ENCODE assay signal across 26 mouse cellular contexts in genomic region chr5:113751521-113752157, GRCm38 (mm10). TPM values are rescaled to one million over a fixed set of nuclear protein-coding genes. Genes with fewer than 3 reads are reported as not detected.
"Had no signal": no experiment of that assay in that cellular context is flagged by ENCODE, and none has a peak within 500 bp of the region (broad histone marks: within the 10 kb centered on the region; RNA-seq: fewer than 3 reads in every experiment).

No protein-coding gene starts in this region.

- H3K9me3 ChIP-seq: limb, embryonic 10.5 days; limb, embryonic 13.5 days; liver, embryonic 13.5 days had no signal

- H3K4me1 ChIP-seq: limb, embryonic 10.5 days; limb, embryonic 13.5 days; liver, embryonic 13.5 days had no signal

- H3K27me3 ChIP-seq: limb, embryonic 13.5 days; liver, embryonic 13.5 days had no signal

- H3K4me3 ChIP-seq: layer of hippocampus, adult 2 months; limb, embryonic 10.5 days; limb, embryonic 13.5 days; liver, embryonic 13.5 days had no signal

- DNase-seq: kidney, postnatal 14 days; layer of hippocampus, adult 9-11 months; liver; liver, embryonic 13.5 days; lung, adult 2 months; lung, postnatal 14 days; lung, postnatal 4 days; midbrain, embryonic 14.5 days; right cerebral cortex, adult 18-20 months; right cerebral cortex, postnatal 14 days; right cerebral cortex, postnatal 4 days; thymus, adult 2 months; thymus, postnatal 14 days; thymus, postnatal 4 days had no signal

- H3K9ac ChIP-seq: limb, embryonic 13.5 days; liver, embryonic 13.5 days had no signal

- H3K4me2 ChIP-seq: limb, embryonic 13.5 days; liver, embryonic 13.5 days; midbrain, embryonic 11.5 days had no signal

- H3K27ac ChIP-seq: layer of hippocampus, adult 2 months; limb, embryonic 10.5 days; limb, embryonic 13.5 days; liver, embryonic 13.5 days; stomach, postnatal 0 days had no signal

RNA-seq across cellular contexts. Expression of gene 1700069L16Rik, which starts 27.1 kb away (rescaled TPM):
- polyA plus RNA-seq: large intestine, adult 2 months; limb, embryonic 10.5 days; limb, embryonic 13.5 days; liver, embryonic 13.5 days; liver, embryonic 16.5 days; lung, adult 2 months; lung, embryonic 16.5 days; midbrain, embryonic 11.5 days; midbrain, embryonic 14.5 days; midbrain, postnatal 0 days; neural tube, embryonic 11.5 days; neural tube, embryonic 14.5 days; stomach, embryonic 14.5 days; stomach, postnatal 0 days; thymus, adult 2 months had no signal
